Mouse (Mus musculus) skeletal muscle tissue, adult 2 months (tissue): ENCODE data around the gene Dtymk.
A peak's percentile ranks its signal among the peaks of the same experiment; 100 is the strongest.
"Not testable (repeated sequence)": the region's sequence is repeated elsewhere in the genome, so short reads cannot be mapped to it uniquely, and the experiment has no call there.

Experiments
- DNase-seq: peaks from one replicate; pipeline ENCODE4 v3.0.0-alpha.2; 2012; ENCODE audit warnings: low read depth, low spot score

The Dtymk gene

GRCm38 (mm10) chr1:93805221-93805951 is 3.7 kb upstream of the Dtymk start:
- DNase-seq: no peak

DNA sequence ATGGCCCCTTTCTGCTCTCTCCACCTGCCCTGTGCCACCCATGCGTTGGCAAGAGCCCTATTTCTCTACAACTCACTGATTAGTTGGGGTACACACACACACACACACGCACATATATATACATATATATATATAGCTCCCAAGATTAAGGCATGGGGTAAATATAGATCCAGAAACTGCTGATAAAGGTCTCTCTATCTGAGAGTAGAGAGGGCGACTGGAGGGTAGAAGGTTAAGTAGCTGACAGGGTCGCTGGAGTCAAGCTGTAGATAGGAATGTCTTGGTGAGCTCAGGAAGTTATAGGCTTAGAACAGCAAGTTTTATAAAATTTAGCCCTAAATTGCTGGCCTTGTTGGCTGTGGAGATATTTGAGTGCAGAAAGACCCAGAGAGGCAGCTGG is 3.1 kb upstream of the Dtymk start:
- no peak for DNase-seq

DNA sequence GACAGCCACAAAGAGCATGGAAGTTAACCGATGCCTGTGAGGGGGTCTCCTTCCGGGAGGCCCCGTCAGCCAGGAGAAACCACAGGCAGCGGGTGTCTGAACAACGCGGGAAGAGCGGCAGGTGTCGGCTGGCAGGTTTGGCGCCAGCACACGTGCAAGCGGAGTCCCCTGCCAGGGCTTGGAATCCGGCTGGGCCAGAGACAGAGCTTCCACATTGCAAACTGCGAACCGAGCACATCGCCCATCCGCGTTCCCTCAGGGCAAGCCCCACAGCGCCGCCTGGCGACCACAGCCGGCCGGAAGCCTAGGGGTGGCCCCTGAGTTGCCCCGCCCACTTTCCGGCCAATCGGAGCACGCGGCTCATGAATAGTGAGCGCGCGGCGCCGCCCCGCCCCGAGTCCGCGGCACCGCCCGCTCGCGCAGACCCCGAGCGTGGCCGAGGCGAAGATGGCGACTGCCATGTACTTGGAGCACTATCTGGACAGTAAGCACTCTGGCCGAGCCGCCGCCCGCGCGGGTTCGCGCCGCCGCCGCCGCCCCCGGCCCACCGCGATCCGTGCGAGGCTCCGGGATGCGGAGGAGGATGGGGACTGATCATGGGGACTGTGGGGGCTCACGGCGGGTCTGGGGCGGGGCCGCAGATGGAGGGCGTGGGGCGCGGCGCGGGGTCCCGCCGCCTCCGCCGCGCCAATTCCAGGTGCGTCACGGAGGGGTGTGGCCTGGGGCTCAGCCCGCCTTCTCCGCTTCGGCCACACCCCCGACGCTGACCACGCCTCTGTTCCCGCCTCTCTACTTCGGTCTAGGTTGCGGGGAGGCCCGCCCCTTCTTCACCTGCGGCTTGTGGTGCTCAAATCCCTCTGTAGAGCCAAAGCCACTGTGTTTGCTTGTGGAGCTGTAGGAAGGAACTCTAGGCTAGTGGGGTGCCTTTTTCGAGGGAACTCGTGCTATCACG is 2.1 kb upstream of the Dtymk start, which contains the start of gene Ing5:
TSS of gene Ing5 (plus strand) at position 410 of the 952 bp plus-strand sequence.
- DNase-seq: peak; percentile 96

DNA sequence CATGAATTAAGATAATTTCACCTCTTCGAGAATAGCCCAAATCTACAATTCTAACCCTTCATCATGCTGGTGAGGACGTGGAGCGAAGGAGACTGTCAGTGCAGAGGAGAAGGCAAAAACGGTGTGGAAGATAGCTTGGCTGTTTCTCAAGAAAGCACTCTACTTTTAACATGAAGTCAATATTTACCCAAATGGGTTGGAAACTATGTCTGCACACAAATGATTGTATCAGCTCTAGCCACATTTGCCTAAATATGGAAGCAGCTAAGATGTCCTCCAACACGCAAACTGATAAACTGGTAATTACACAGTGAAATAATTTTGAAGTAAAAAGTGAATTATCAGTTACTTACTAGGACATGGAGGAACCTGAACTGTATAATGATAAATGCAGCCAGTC is 1.0 kb upstream of the Dtymk start:
- no peak for DNase-seq

- DNase-seq: no peak
These were observed 847 bp downstream of the Dtymk start for GRCm38 (mm10) chr1:93800670-93801503.

GRCm38 (mm10) chr1:93795886-93796285 is 5.8 kb downstream of the Dtymk start:
- no peak for DNase-seq

GRCm38 (mm10) chr1:93794526-93794925 is 7.2 kb downstream of the Dtymk start:
- DNase-seq: no peak

GRCm38 (mm10) chr1:93786912-93787311 is 14.8 kb downstream of the Dtymk start:
- no peak for DNase-seq

GRCm38 (mm10) chr1:93776686-93777085 is 25.0 kb downstream of the Dtymk start:
- no peak for DNase-seq

GRCm38 (mm10) chr1:93769901-93770300 is 31.8 kb downstream of the Dtymk start:
- DNase-seq: no peak

DNA sequence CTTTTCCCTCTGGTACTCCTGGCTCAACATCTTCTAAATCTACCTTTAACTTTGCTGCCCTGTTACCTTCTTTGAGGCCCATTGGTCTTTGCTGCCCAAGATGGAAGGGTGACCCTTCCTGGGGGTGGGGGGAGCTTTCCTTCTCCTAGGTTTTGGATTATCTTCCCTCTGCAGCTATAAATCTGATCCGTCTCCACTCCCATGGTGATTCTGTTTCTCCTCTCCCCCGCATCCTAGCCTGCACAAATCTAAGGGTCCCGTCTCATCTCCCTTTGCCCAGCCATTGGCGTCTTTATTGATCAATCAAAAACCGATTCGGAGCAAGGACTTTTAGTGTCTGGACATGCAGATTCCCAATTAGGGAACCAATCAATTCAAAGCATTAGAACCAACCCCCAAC is 34.1 kb downstream of the Dtymk start:
- DNase-seq: no peak

DNA sequence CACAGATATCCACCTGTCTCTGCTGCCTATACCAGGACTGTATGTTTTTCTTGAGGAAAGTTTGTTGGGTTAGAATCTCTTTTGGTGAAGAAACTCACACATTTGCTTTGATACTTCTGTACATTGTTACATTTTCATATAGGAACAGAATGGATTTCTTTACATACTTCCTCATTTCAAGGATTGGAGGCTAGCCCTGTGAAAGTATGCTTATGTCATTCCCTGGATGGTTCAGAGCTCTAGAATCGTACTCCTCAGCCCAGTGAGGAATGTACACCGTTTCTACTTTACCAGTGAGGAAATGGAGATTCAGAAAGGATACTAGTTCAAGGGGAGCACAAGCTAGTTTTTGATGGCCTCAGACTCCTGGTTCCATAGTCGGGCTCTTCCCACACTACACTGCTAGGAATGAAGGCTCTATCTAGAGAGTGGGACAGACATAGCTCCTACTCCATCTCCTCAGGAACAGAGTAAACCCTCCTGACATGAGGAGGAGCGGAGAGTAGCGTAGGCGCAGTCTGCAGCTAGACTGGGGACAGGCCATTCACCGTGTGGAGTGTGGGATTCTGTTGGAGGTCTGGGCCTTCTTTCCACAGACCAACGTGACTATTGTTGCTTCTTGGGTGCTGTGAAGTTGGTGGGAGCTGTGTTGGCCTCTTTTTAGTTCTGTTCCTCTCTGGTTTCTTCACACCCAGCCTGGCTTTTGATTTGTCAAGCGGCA is 36.7 kb downstream of the Dtymk start:
- DNase-seq: no peak

- DNase-seq: not testable (repeated sequence)
These were observed 38.2 kb downstream of the Dtymk start for GRCm38 (mm10) chr1:93763531-93763930.

GRCm38 (mm10) chr1:93760076-93760475 is 41.7 kb downstream of the Dtymk start:
- DNase-seq: no peak

- DNase-seq: no peak
These were observed 45.6 kb downstream of the Dtymk start for GRCm38 (mm10) chr1:93756154-93756553.

GRCm38 (mm10) chr1:93755618-93756017 is 46.1 kb downstream of the Dtymk start:
- DNase-seq: no peak

- DNase-seq: no peak
These were observed 46.5 kb downstream of the Dtymk start for GRCm38 (mm10) chr1:93755291-93755610.

- peak; percentile 88 for DNase-seq
These were observed 47.0 kb downstream of the Dtymk start, which contains the start of gene Thap4 for GRCm38 (mm10) chr1:93754573-93755290. Thap4 (minus strand) TSS chr1:93754864.

DNA sequence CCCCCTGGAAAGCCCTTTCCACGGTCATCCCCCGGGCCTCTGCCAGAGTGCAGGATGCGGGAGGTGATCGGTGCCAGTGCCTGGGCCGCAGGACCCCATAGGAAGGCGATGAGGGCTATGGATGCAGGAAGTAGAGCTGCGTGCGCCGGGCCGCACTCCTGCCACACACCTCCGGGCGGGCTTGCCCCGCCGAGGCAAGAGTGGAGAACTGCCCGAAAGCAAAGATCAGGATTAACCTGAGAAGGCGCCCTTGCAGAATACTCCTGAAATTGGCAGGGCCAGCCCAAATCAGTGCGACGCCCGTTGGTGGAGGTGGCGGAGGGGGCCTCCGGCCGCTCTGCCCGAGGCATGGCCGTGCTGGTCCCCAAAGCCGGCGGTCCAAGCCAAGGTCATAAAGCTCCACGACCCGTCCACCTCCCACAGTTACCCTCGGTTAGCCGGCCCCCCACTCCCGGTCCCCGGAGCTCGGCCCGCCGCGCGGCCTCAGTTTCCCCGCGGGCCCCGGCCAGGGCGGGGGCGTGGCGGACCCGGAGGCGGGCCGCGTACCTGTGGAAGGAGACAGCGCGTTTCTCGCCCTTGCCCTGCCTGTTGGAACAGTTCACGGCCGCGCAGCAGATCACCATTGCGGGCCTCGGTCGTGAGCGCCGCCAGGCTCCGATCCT is 47.7 kb downstream of the Dtymk start:
- DNase-seq: no peak

DNA sequence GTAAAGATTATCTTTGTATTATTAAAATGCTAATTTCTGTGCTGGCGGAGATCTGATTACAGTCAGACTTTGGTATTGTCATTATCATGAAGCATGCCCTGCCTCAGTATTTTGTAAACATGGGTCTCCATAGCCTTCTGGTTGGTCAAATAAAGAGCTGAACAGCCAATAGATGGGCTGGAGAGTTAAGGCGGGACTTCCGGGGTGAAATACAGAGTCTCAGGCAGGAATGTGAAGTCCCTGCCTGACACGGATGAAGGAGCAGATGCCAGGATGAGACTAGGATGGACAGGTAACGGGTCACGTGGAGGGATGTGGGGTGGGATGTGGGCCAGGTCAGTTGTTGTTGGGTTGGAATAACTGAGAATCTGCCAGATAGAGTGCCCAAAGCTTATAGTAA is 50.4 kb downstream of the Dtymk start, which contains the start of gene Atg4b:
TSS of gene Atg4b (plus strand) at position 211 of the 400 bp plus-strand sequence.
- no peak for DNase-seq
